Mouse (Mus musculus) limb, embryonic 12.5 days (tissue): ENCODE measurements around the gene Fam186b. TPM values are rescaled to one million over a fixed set of nuclear protein-coding genes. Genes with fewer than 3 reads are reported as not detected.
A peak's percentile ranks its signal among the peaks of the same experiment; 100 is the strongest.
"Not testable (repeated sequence)": the region's sequence is repeated elsewhere in the genome, so short reads cannot be mapped to it uniquely, and the experiment has no call there.

Experiments used
- ATAC-seq: fragments of 200-750 bp; cut with Nextera tagmentation; 2 replicates; pipeline ENCODE4 v1.8.0; 2017; ENCODE audit warnings: low read depth, moderate TSS enrichment; ENCODE audit not compliant: insufficient number of reproducible peaks, insufficient read depth, low FRiP score, low TSS enrichment
- H3K27ac ChIP-seq: fragments of 300-500 bp; sonication (generic); 2 replicates; pipeline ENCODE4 v1.5.1; 2016; ENCODE audit warnings: mild to moderate bottlenecking, moderate library complexity
- H3K27me3 ChIP-seq: fragments of 300-500 bp; sonication (generic); 2 replicates; pipeline ENCODE4 v1.6.1; 2016; ENCODE audit warnings: mild to moderate bottlenecking, moderate library complexity
- H3K36me3 ChIP-seq: fragments of 300-500 bp; sonication (generic); 2 replicates; pipeline ENCODE4 v1.6.1; 2016; ENCODE audit warnings: mild to moderate bottlenecking, moderate library complexity
- H3K4me1 ChIP-seq: fragments of 300-500 bp; sonication (generic); replicated peaks from 2 replicates; pipeline ENCODE4 v1.6.1; 2016
- H3K4me2 ChIP-seq: fragments of 300-500 bp; sonication (generic); 2 replicates; pipeline ENCODE4 v1.6.1; 2016; ENCODE audit warnings: mild to moderate bottlenecking, moderate library complexity
- H3K4me3 ChIP-seq: fragments of 300-500 bp; sonication (generic); replicated peaks from 2 replicates; pipeline ENCODE4 v1.5.1; 2016; ENCODE audit warnings: mild to moderate bottlenecking
- H3K9ac ChIP-seq: fragments of 300-500 bp; sonication (generic); replicated peaks from 2 replicates; pipeline ENCODE4 v1.6.1; 2016; ENCODE audit warnings: mild to moderate bottlenecking, moderate library complexity
- H3K9me3 ChIP-seq: fragments of 300-500 bp; sonication (generic); 2 replicates; pipeline ENCODE4 v1.6.1; 2016; ENCODE audit warnings: mild to moderate bottlenecking, moderate library complexity
- WGBS: fragments of 180-500 bp; shearing (Covaris S2); methylation state at CpG from one replicate; pipeline ENCODE4 v1.1.7; 2016; 5-methylcytosine and 5-hydroxymethylcytosine counted together
- polyA plus RNA-seq: library from polyadenylated mRNA; unstranded; fragments of >200 nt; fragmentation: Nextera tagmentation; extraction: Ambion mirVana; gene quantifications from 2 replicates; pipeline ENCODE4 v1.2.1, GENCODE M21; 2016

Fam186b gene
- polyA plus RNA-seq, 1 experiment from 2014 or later = not detected

DNA sequence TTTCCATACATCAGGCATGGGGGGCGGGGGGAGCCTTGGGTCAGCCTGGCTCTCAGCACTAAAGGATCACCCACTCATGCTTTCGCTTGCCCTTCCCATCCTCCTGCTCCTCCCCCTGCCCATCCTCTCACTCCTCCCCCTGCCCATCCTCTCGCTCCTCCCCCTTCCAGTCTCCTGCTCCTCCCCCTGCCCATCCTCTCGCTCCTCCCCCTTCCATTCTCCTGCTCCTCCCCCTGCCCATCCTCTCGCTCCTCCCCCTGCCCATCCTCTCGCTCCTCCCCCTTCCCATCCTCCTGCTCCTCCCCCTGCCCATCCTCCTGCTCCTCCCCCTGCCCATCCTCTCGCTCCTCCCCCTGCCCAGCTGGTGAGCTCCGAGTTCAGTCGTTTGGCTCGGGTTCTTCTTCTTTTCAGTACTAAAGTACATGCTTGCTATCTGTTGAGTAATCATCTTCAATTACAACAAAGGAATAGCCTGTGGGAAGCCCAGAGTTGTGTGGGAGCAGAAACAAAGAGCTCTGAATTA lies 35.9 kb downstream of the Fam186b start:
- 0 out of 2 replicates have a peak, but pooled peaks cover 3% of the 10 kb centered on the region for H3K4me1 ChIP-seq
- H3K4me3 ChIP-seq = no peak overlapping the region
- 4% methylated on average over 6 of the region's 10 CpGs for WGBS
- no peak overlapping the region for H3K27ac ChIP-seq
- no peaks in the 10 kb centered on the region for H3K36me3 ChIP-seq
- H3K9me3 ChIP-seq = no peaks in the 10 kb centered on the region
- no peak overlapping the region for H3K9ac ChIP-seq
- no peaks in the 10 kb centered on the region for H3K27me3 ChIP-seq
- ATAC-seq = no peak
- H3K4me2 ChIP-seq = peak overlapping the region; percentile 35

DNA sequence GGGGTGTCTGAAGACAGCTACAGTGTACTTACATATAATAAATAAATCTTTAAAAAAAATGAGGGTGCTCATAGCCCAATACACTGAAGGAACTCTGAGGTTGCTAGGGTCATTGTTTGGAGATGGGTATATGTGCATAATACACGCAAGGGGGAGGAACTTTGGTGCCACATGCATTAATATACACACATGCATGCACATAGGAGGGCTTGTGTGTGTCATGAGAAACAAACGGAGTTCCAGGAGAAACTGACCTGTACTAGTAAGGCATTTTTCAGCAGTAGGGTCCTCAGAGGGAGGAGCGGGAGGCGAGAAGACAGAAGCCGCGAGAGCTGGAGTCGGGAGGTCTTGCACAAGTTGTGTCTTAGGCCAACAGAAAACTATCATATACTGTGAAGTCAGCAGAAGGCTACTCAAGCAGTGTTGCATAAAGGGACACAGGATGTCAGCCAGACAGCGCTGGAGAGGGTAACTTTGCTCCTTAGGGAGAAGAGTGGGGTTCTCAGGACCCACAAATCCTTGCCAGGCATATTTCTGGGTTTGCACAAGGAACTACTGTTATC lies 36.4 kb downstream of the Fam186b start:
- H3K9ac ChIP-seq = no peak overlapping the region
- 0 out of 2 replicates have a peak, but pooled peaks cover 3% of the 10 kb centered on the region for H3K4me1 ChIP-seq
- 62% methylated on average over 8 of the region's 8 CpGs for WGBS
- ATAC-seq = no peak
- no peaks in the 10 kb centered on the region for H3K36me3 ChIP-seq
- H3K9me3 ChIP-seq = no peaks in the 10 kb centered on the region
- no peaks in the 10 kb centered on the region for H3K27me3 ChIP-seq
- H3K4me3 ChIP-seq = no peak overlapping the region
- no peak overlapping the region for H3K27ac ChIP-seq
- H3K4me2 ChIP-seq = peak overlapping the region; percentile 19; the same call in 1 of the 2 replicates

DNA sequence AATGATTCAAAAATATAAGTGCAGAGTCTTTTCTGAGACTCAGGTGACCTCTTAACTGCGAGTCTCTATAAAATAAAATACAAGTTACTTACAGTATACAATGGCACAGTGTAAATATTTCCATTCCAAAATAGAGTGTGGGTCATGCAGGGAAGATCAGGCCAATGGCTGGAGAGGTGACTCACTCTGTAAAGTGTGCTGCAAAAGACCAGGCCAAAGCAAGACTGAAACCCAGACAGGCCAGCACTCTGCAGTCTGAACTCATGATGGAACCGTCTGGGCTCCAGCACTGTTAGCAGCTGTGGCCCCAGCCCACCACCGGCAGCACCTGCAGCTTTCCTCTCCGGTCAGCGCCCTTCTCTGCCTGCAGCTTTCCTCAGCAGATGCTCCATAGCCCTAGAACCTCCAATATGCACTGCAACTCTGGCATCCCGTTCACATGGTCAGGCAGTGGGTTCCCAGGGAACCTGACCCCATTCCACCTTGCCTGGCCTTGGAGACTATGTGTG lies 40.4 kb downstream of the Fam186b start:
- Histone ChIP-seq H3K9me3 (no peaks in the 10 kb centered on the region), H3K9ac (no peak overlapping the region), H3K4me3 (no peak overlapping the region), H3K27me3 (no peaks in the 10 kb centered on the region), H3K27ac (no peak overlapping the region), H3K4me2 (no peak overlapping the region), H3K36me3 (no peaks in the 10 kb centered on the region), H3K4me1 (peaks cover 7% of the 10 kb centered on the region; the same call in 1 of the 2 replicates)
- 84% methylated on average over 6 of the region's 6 CpGs for WGBS
- no peak for ATAC-seq

DNA sequence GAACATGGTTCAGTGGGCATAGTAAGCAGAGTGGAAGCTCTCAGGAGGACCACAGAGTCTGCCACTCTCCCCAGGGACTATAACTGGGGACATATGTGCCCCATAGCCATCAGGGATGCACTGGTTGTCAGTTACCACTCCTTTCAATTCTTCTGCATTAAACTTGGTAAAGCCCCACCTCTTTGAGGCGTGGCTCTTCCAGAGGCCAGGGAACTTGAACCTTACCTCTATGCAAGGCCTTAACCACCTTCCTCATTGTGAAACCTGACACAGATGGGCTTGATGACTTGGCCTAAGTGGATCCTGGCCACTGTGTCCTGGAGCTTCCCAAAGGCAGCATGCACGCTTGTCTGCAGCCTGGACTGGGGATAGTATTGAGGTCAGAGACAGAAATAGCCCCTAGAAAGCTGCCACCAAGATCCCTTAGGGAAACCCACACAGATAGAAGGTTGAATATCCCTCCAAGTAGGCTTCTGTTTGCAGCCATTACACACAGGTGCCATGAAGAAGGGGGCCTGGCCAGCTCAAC lies 41.1 kb downstream of the Fam186b start:
- H3K27me3 ChIP-seq = no peaks in the 10 kb centered on the region
- no peak overlapping the region for H3K4me2 ChIP-seq
- no peak overlapping the region for H3K9ac ChIP-seq
- ATAC-seq = no peak
- 85% methylated on average over 2 of the region's 2 CpGs for WGBS
- peaks cover 10% of the 10 kb centered on the region; the same call in 1 of the 2 replicates for H3K4me1 ChIP-seq
- H3K27ac ChIP-seq = no peak overlapping the region
- no peaks in the 10 kb centered on the region for H3K9me3 ChIP-seq
- H3K36me3 ChIP-seq = peaks cover 7% of the 10 kb centered on the region; the same call in 1 of the 2 replicates
- no peak overlapping the region for H3K4me3 ChIP-seq

DNA sequence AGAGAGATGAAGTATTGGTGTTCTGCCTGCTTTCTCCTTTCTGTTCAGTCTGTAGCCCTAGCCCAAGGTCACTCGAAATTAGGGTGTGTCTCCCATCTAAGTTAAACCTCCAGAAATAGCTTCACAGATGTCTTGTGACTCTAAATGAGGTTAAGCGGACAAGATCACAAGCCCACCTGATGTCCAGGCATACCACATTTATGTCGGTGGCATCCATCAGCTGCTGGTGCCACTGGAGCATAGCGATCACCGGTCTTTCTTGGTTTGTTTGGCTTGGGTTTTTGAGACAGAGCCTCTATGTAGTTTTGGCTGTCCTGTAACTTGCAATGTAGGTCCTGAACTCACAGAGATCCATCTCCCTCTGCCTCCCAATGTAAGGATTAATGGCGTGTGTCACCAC lies 41.9 kb downstream of the Fam186b start:
- H3K9me3 ChIP-seq = no peaks in the 10 kb centered on the region
- no peak for ATAC-seq
- no peak overlapping the region for H3K27ac ChIP-seq
- H3K9ac ChIP-seq = no peak overlapping the region
- 91% methylated on average over 6 of the region's 6 CpGs for WGBS
- H3K27me3 ChIP-seq = no peaks in the 10 kb centered on the region
- H3K4me1 ChIP-seq = peaks cover 10% of the 10 kb centered on the region; the same call in 1 of the 2 replicates
- no peak overlapping the region for H3K4me3 ChIP-seq
- H3K36me3 ChIP-seq = peaks cover 13% of the 10 kb centered on the region; the same call in 1 of the 2 replicates
- H3K4me2 ChIP-seq = no peak overlapping the region

DNA sequence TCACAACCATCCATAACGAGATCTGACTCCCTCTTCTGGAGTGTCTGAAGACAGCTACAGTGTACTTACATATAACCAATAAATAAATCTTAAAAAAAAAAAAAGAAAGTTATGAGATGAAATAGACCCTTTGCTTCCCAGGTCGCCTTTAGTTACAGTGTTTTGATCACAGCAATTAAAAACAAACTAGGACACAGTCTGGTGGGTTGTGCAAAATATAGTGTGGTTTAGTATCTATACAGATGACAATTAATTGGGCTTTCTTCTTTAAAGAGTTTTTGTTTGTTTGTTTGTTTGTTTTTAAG lies 42.6 kb downstream of the Fam186b start:
- not testable (repeated sequence) for ATAC-seq, H3K4me1 ChIP-seq, H3K9me3 ChIP-seq, H3K27me3 ChIP-seq, H3K27ac ChIP-seq, H3K9ac ChIP-seq
- Histone ChIP-seq H3K4me3 (peak overlapping the region; percentile 61; the same call in 1 of the 2 replicates), H3K36me3 (peaks cover 20% of the 10 kb centered on the region), H3K4me2 (peak overlapping the region; percentile 73)
- 41% methylated on average over 2 of the region's 2 CpGs for WGBS

DNA sequence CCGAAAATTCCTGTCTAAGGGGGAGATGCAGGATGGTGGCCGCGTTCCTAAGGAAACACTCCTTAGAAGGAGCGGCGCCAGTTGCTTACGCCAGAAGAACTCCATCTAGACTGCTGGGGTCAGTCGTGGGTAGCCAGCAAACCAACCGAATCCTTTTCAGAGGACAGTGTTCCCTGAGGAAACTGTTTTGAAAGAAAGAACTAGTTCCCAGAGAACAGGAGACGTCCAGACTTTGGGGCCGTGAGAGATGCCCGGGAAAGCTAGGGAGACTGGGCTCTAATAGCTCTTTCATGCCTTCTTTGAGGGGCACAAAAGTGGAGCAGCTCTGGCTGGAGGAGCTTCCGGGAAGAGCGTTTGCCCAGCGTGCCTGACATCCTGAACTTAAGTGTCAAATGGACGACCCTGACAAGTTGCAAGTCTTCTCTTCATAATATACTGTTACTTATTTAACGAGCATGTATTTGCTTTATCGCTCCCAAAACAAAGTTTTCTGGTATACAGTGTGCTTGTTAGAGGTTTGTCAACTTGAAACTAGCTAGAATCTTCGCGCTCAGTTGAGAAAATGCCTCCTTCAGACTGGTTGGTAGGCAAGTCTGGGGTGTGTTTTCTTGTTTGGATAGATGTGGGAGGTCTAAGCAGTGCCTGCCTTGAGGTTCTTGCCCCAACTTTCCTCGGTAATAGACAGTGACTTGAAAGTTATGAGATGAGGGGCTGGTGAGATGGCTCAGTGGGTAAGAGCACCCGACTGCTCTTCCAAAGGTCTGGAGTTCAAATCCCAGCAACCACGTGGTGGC lies 43.1 kb downstream of the Fam186b start:
- H3K4me2 ChIP-seq = peak overlapping the region; percentile 73
- peaks cover 10% of the 10 kb centered on the region; the same call in 1 of the 2 replicates for H3K4me1 ChIP-seq
- peak overlapping the region; percentile 65 for H3K9ac ChIP-seq
- no peaks in the 10 kb centered on the region for H3K9me3 ChIP-seq
- 6% methylated on average over 22 of the region's 22 CpGs for WGBS
- peak; percentile 34; the same call in 1 of the 2 replicates for ATAC-seq
- peak overlapping the region; percentile 61 for H3K4me3 ChIP-seq
- H3K36me3 ChIP-seq = peaks cover 25% of the 10 kb centered on the region
- H3K27me3 ChIP-seq = no peaks in the 10 kb centered on the region
- peak overlapping the region; percentile 95 for H3K27ac ChIP-seq

DNA sequence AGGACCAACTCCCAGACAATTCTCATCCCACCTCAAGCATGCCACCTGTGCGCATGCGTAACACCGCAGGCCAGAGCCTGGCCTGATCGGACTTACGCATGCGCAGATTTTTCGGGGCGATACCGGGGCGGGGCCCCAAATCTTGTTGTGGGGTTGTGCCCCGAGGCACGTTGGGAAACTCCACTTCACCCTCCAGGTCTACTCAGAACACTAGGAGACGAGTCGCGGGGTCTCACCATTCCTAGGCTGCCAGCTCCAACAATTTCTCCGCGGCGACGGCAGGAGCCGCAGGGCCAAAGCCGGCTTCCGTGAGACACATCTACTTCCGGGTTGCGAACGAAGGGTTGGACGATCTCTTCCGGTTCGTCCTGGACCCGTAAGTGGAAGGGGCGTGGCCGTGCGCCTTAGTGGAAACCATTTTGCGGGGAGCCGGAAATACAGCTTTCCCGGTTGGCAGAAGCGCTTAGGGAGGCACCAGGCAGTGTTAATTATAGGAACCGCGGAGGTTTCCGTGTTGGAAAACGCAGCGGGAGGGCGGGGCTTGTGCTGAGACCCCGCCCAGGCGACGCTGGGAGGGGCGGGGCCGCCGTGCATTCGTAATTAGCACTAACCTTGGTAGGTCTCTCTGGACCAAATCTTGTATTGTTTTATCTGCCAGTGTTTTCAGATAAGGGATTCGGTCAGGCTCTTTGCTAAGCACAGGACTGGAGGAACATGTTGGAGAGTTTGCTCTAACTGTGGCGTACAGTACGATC lies 43.9 kb downstream of the Fam186b start, which contains the start of gene Mcrs1:
Gene Mcrs1, minus strand, starts transcription at position 336 of the 755 bp plus-strand sequence.
- peak within 1 kb of the TSS; percentile 95 for H3K27ac ChIP-seq
- no peaks in the 10 kb centered on the region for H3K27me3 ChIP-seq
- peak within 1 kb of the TSS; percentile 65 for H3K9ac ChIP-seq
- WGBS = under 1% methylated on average over 52 of the region's 52 CpGs
- H3K9me3 ChIP-seq = no peaks in the 10 kb centered on the region
- peak; percentile 82 for ATAC-seq
- H3K4me2 ChIP-seq = peak within 1 kb of the TSS; percentile 73
- H3K4me3 ChIP-seq = peak within 1 kb of the TSS; percentile 61
- peaks cover 10% of the 10 kb centered on the region; the same call in 1 of the 2 replicates for H3K4me1 ChIP-seq
- peaks cover 33% of the 10 kb centered on the region for H3K36me3 ChIP-seq

DNA sequence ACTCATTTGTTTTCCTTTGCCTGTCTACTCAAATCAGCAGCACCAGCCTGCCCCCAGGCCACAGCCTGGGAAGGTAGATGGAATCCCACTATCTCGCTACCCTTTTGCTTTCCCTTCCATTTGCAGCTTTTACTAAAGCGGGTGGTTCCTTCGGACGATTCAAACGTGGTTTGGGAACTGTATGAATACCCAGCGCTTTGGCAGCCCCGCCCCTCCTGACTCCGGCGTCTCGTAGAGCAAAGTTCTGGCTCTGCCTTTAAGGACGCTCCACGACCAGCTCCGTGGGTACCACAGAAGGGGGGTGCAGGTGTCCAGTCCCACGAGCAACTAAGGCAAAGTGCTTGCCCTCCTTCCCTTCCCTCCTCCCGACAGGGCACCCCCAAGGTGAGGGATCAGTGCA lies 44.6 kb downstream of the Fam186b start:
- WGBS = 1% methylated on average over 15 of the region's 15 CpGs

DNA sequence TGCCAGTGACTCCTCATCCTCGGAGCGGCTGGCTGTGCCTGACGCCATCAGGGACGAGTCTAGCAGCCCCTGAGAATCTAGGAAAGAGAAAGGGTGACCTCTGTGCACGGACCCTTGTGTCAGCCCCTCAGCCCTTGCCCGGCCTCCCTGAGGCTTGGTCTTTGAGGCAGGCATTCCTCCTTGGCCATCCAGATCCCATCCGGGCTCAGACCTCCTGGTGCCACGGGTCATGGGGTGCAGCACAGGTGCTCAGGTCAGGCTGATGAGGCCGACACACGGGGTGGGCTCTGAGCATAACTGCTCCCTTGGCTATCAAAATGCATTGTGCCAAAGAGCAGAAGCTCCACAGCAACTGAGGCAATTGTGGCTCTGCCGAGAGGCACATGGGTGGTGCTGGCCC lies 45.8 kb downstream of the Fam186b start:
- ATAC-seq = no peak
- Histone ChIP-seq H3K4me3 (no peak overlapping the region), H3K4me1 (peaks cover 10% of the 10 kb centered on the region; the same call in 1 of the 2 replicates), H3K9ac (no peak overlapping the region), H3K27ac (no peak overlapping the region), H3K9me3 (no peaks in the 10 kb centered on the region), H3K27me3 (no peaks in the 10 kb centered on the region), H3K4me2 (no peak overlapping the region), H3K36me3 (peaks cover 51% of the 10 kb centered on the region)
- 91% methylated on average over 11 of the region's 11 CpGs for WGBS

More for the DNA sequence above, 44.6 kb downstream of the Fam186b start:
- peaks cover 40% of the 10 kb centered on the region for H3K36me3 ChIP-seq
- H3K4me2 ChIP-seq = peak overlapping the region; percentile 73
- H3K4me1 ChIP-seq, H3K27me3 ChIP-seq, H3K27ac ChIP-seq, H3K9me3 ChIP-seq, ATAC-seq: not testable (repeated sequence)
- peak overlapping the region; percentile 61 for H3K4me3 ChIP-seq
- H3K9ac ChIP-seq = peak overlapping the region; percentile 60
